In genomic region chr7:108814593-108815215, GRCm38 (mm10) we compare ENCODE assay signal across 10 mouse cellular contexts. TPM values are rescaled to one million over a fixed set of nuclear protein-coding genes. Genes with fewer than 3 reads are reported as not detected.
DNase-seq lines count a peak whose midpoint lies in the region; ATAC-seq and TF ChIP-seq lines count a peak whose summit lies in the region.
"Not testable (repeated sequence)": the region's sequence is repeated elsewhere in the genome, so short reads cannot be mapped to it uniquely, and the experiment has no call there.
"Had no signal": no experiment of that assay in that cellular context is flagged by ENCODE, and none has a peak within 500 bp of the region (broad histone marks: within the 10 kb centered on the region; RNA-seq: fewer than 3 reads in every experiment).

No protein-coding gene starts in this region.

- not testable (repeated sequence) for H3K4me2 ChIP-seq in forebrain, embryonic 14.5 days (ENCODE audit: low read length); hindbrain, embryonic 14.5 days (replicated peaks)

- CTCF ChIA-PET in Patski (lab: Charles Lee) = not testable (repeated sequence)

- POLR2A ChIA-PET in Patski (lab: Charles Lee) = not testable (repeated sequence)

- in situ Hi-C loops in Patski (cut with MboI; ENCODE audit: low pct_unique_long_range_greater_than_20kb) = loop anchor here (5.0 kb wide), 2 partner anchors 118 to 213 kb away; partner anchors contain the start of genes Eif3f and Nlrp10

- not testable (repeated sequence) for H3K9ac ChIP-seq in forebrain, embryonic 14.5 days (ENCODE audit: low read length); hindbrain, embryonic 14.5 days

- not testable (repeated sequence) for H3K4me1 ChIP-seq in forebrain, embryonic 14.5 days (ENCODE audit: control insufficient read depth, insufficient read depth, low read length); hindbrain, embryonic 14.5 days (replicated peaks; ENCODE audit: control insufficient read depth, insufficient read depth, low read length)

- not testable (repeated sequence) for H3K4me3 ChIP-seq in forebrain, embryonic 14.5 days (ENCODE audit: low read depth, low read length); hindbrain, embryonic 14.5 days (replicated peaks; ENCODE audit: low read length)

- not testable (repeated sequence) for H3K27me3 ChIP-seq in Patski; forebrain, embryonic 14.5 days (replicated peaks; ENCODE audit: control insufficient read depth, insufficient read depth, low read length); hindbrain, embryonic 14.5 days (ENCODE audit: control insufficient read depth, insufficient read depth, low read length)

- not testable (repeated sequence) for H3K27ac ChIP-seq in forebrain, embryonic 14.5 days (ENCODE audit: low read depth, low read length); hindbrain, embryonic 14.5 days

- H3K9me3 ChIP-seq in forebrain, embryonic 14.5 days (replicated peaks; ENCODE audit: control insufficient read depth, low read length); hindbrain, embryonic 14.5 days (ENCODE audit: control insufficient read depth, low read length): not testable (repeated sequence)

- peak; percentile 53 for TF ChIP-seq CTCF in Patski (IDR thresholded peaks at IDR 0.05)

- WGBS in forebrain, embryonic 14.5 days = 47% methylated on average over 5 of the region's 5 CpGs
- WGBS in hindbrain, embryonic 14.5 days = 54% methylated on average over 5 of the region's 5 CpGs

- not testable (repeated sequence) for ATAC-seq in Patski; forebrain, embryonic 14.5 days
- ATAC-seq in hindbrain, embryonic 14.5 days (ENCODE audit: low FRiP score) = 0 out of 2 replicates have a peak, but pooled peaks have one; percentile 53

- not testable (repeated sequence) for H3K36me3 ChIP-seq in forebrain, embryonic 14.5 days (ENCODE audit: control insufficient read depth, insufficient read depth, low read length); hindbrain, embryonic 14.5 days (replicated peaks; ENCODE audit: control insufficient read depth, insufficient read depth)

- DNase-seq in Patski (ENCODE audit: low read depth, low spot score) = peak; percentile 3
- peak; percentile 17 for DNase-seq in cerebellum, adult 8-10 months
- DNase-seq in forebrain, embryonic 14.5 days (ENCODE audit: low spot score) = peak; percentile 79
- DNase-seq in hindbrain, embryonic 14.5 days (ENCODE audit: low spot score) = peak; percentile 79
- DNase-seq in layer of hippocampus, adult 8-10 months (ENCODE audit: low spot score in 2 of 2) = peak; percentile 2 to 6
- peak; percentile 19 for DNase-seq in lung, postnatal 14 days
- peak; percentile 10 for DNase-seq in ovary, postnatal 14 days (ENCODE audit: low spot score)

RNA-seq across cellular contexts. Expression of gene Olfr514, which starts 11.1 kb away (rescaled TPM):
- not detected for polyA plus RNA-seq in Patski (2021)
- not detected in 2 replicates for polyA plus RNA-seq in forebrain, embryonic 14.5 days (2014; fragmentation: Nextera tagmentation; extraction: Ambion mirVana)
- polyA plus RNA-seq in hindbrain, embryonic 14.5 days (2014; fragmentation: Nextera tagmentation; extraction: Ambion mirVana) = not detected in 2 replicates
- total RNA-seq in layer of hippocampus, adult 8-10 months (2022) = not detected
- total RNA-seq: adrenal gland, adult 8-10 months had no signal
- polyA plus RNA-seq: forebrain, embryonic 10.5 days; heart, embryonic 15.5 days had no signal

RNA-seq across cellular contexts. Expression of gene Olfr516, which starts 35.6 kb away (rescaled TPM):
- not detected for polyA plus RNA-seq in Patski (2021)
- polyA plus RNA-seq in forebrain, embryonic 14.5 days (2014; fragmentation: Nextera tagmentation; extraction: Ambion mirVana) = not detected in 2 replicates
- polyA plus RNA-seq in hindbrain, embryonic 14.5 days (2014; fragmentation: Nextera tagmentation; extraction: Ambion mirVana) = not detected in 2 replicates
- total RNA-seq in layer of hippocampus, adult 8-10 months (2022) = not detected
- total RNA-seq: adrenal gland, adult 8-10 months had no signal
- polyA plus RNA-seq: forebrain, embryonic 10.5 days; heart, embryonic 15.5 days had no signal

RNA-seq across cellular contexts. Expression of gene Olfr517, which starts 57.5 kb away (rescaled TPM):
- polyA plus RNA-seq in Patski (2021) = not detected
- polyA plus RNA-seq in forebrain, embryonic 14.5 days (2014; fragmentation: Nextera tagmentation; extraction: Ambion mirVana) = not detected in 2 replicates
- not detected in 2 replicates for polyA plus RNA-seq in hindbrain, embryonic 14.5 days (2014; fragmentation: Nextera tagmentation; extraction: Ambion mirVana)
- total RNA-seq in layer of hippocampus, adult 8-10 months (2022) = not detected
- total RNA-seq: adrenal gland, adult 8-10 months had no signal
- polyA plus RNA-seq: forebrain, embryonic 10.5 days; heart, embryonic 15.5 days had no signal

Comparison
In these comparisons a context has a peak if more than half of its experiments do, and no peak if none do; other contexts are left out.
1. DNase-seq: peak in every context shown above with its lines; median percentile 79 in forebrain, embryonic 14.5 days; 79 in hindbrain, embryonic 14.5 days; 19 in lung, postnatal 14 days; 17 in cerebellum, adult 8-10 months; 10 in ovary, postnatal 14 days; 4 in layer of hippocampus, adult 8-10 months; 3 in Patski.